Mouse (Mus musculus) CH12.LX (cell line): Measurements from ENCODE around the gene Ncoa5. TPM values are rescaled to one million over a fixed set of nuclear protein-coding genes. Genes with fewer than 3 reads are reported as not detected.

Experiments used
- DNase-seq: peaks from one replicate; pipeline ENCODE4 v3.0.0-alpha.2; 2013; ENCODE audit errors: extremely low read depth
- H3K27ac ChIP-seq: 2 replicates; pipeline ENCODE4 v1.5.1; 2012; ENCODE audit warnings: low read depth, mild to moderate bottlenecking, control low read depth, moderate library complexity; ENCODE audit not compliant: insufficient read depth
- H3K27me3 ChIP-seq: replicated peaks from 2 replicates; pipeline ENCODE3; 2012; ENCODE audit warnings: inconsistent platforms
- H3K36me3 ChIP-seq, 2 experiments: replicated peaks in 1 of 2; 2 replicates each; pipeline versions ENCODE3 to v1.6.1; 2012; ENCODE audit warnings: inconsistent platforms in 1 of 2, low read length in 1 of 2, mild to moderate bottlenecking in 1 of 2, mixed read lengths in 1 of 2, moderate library complexity in 1 of 2; ENCODE audit not compliant: control insufficient read depth in 1 of 2, insufficient read depth in 1 of 2
- H3K4me1 ChIP-seq, 2 experiments: 2 replicates each; pipeline ENCODE4 v1.6.1; 2012; ENCODE audit warnings: inconsistent platforms in 1 of 2, moderate library complexity in 1 of 2; ENCODE audit not compliant: insufficient read depth in 2 of 2, control insufficient read depth in 1 of 2
- H3K4me2 ChIP-seq: 2 replicates; pipeline ENCODE4 v1.6.1; 2012; ENCODE audit warnings: low read depth, mild to moderate bottlenecking, control low read depth; ENCODE audit not compliant: poor library complexity, insufficient read depth, severe bottlenecking
- H3K4me3 ChIP-seq, 3 experiments: fragments of 150-350 bp in 1 of 3; sonication (generic) in 1 of 3; replicated peaks in 1 of 3; 2 replicates each; pipeline versions ENCODE3 to v1.5.1; 2011 to 2012; ENCODE audit warnings: low read depth in 2 of 3, low read length in 2 of 3, mild to moderate bottlenecking in 2 of 3, moderate library complexity in 2 of 3, control low read depth in 1 of 3, improper control_type of control experiment in 1 of 3, inconsistent platforms in 1 of 3, mixed read lengths in 1 of 3; ENCODE audit not compliant: poor library complexity in 1 of 3
- H3K79me2 ChIP-seq: replicated peaks from 2 replicates; pipeline ENCODE4 v1.6.1; 2012; ENCODE audit warnings: mild to moderate bottlenecking, moderate library complexity; ENCODE audit not compliant: control insufficient read depth, poor library complexity, insufficient read depth, severe bottlenecking; ENCODE audit errors: extremely low read depth
- H3K9ac ChIP-seq: 2 replicates; pipeline ENCODE4 v1.6.1; 2012; ENCODE audit warnings: low read depth, mild to moderate bottlenecking, control low read depth, moderate library complexity; ENCODE audit not compliant: insufficient read depth
- H3K9me3 ChIP-seq: replicated peaks from 2 replicates; pipeline ENCODE3; 2012; ENCODE audit warnings: low read length, inconsistent platforms, mixed read lengths
- CHD1 ChIP-seq: IDR thresholded peaks from 2 replicates; pipeline ENCODE4 v1.6.1; 2012; ENCODE audit warnings: low read depth, low read length, improper control_type of control experiment, inconsistent platforms
- CTCF ChIP-seq, 2 experiments: IDR thresholded peaks in 1 of 2; conservative IDR thresholded peaks in 1 of 2; 2 replicates each; pipeline ENCODE4 v1.5.1; 2011 to 2012; ENCODE audit warnings: low read depth in 2 of 2, low read length in 2 of 2, improper control_type of control experiment in 1 of 2, inconsistent platforms in 1 of 2, mild to moderate bottlenecking in 1 of 2, moderate library complexity in 1 of 2
- EP300 ChIP-seq: IDR thresholded peaks from 2 replicates; pipeline ENCODE4 v1.6.1; 2011; ENCODE audit warnings: low read length, improper control_type of control experiment
- GABPA ChIP-seq: IDR thresholded peaks from 2 replicates; pipeline ENCODE4 v1.6.1; 2012; ENCODE audit warnings: low read depth, low read length, improper control_type of control experiment, inconsistent platforms; ENCODE audit not compliant: insufficient replicate concordance
- JUND ChIP-seq: conservative IDR thresholded peaks from 2 replicates; pipeline ENCODE4 v1.6.1; 2011; ENCODE audit warnings: low read depth, low read length, improper control_type of control experiment
- MAX ChIP-seq: IDR thresholded peaks from 2 replicates; pipeline ENCODE4 v1.6.1; 2011; ENCODE audit warnings: low read length, improper control_type of control experiment
- MXI1 ChIP-seq: IDR thresholded peaks from 2 replicates; pipeline ENCODE4 v1.6.1; 2011; ENCODE audit warnings: mild to moderate bottlenecking, low read depth, low read length, improper control_type of control experiment
- PAX5 ChIP-seq: IDR thresholded peaks from 2 replicates; pipeline ENCODE4 v1.6.1; 2012; ENCODE audit warnings: low read length, inconsistent platforms, mixed read lengths
- RAD21 ChIP-seq: IDR thresholded peaks from 2 replicates; pipeline ENCODE4 v1.6.1; 2011; ENCODE audit warnings: low read depth, mild to moderate bottlenecking, low read length, improper control_type of control experiment, moderate library complexity
- SIN3A ChIP-seq: IDR thresholded peaks from 2 replicates; pipeline ENCODE4 v1.6.1; 2012; ENCODE audit warnings: low read length, improper control_type of control experiment, inconsistent platforms
- SMC3 ChIP-seq: IDR thresholded peaks from 2 replicates; pipeline ENCODE4 v1.6.1; 2011; ENCODE audit warnings: low read depth, low read length, improper control_type of control experiment
- USF2 ChIP-seq: conservative IDR thresholded peaks from 2 replicates; pipeline ENCODE4 v1.6.1; 2011; ENCODE audit warnings: low read depth, low read length, improper control_type of control experiment
- ZC3H11A ChIP-seq: IDR thresholded peaks from 2 replicates; pipeline ENCODE4 v1.6.1; 2012; ENCODE audit warnings: low read depth, mild to moderate bottlenecking, inconsistent platforms, low read length, improper control_type of control experiment
- ZNF384 ChIP-seq: IDR thresholded peaks from 2 replicates; pipeline ENCODE4 v1.6.1; 2012; ENCODE audit warnings: low read depth, low read length, improper control_type of control experiment, inconsistent platforms
- dilution Hi-C: fragments of 300-500 bp; cut with MboI; formaldehyde crosslinking; loops from 2 replicates; pipeline ENCODE4 v1.14.3; 2020; ENCODE audit warnings: low sequenced_read_pairs; ENCODE audit not compliant: extremely low pct_unique_long_range_greater_than_20kb, extremely low pct_ligation_motif_present
- in situ Hi-C: fragments of 300-500 bp; cut with MboI; formaldehyde crosslinking; loops from 3 replicates; pipeline ENCODE4 v1.14.3; 2019; ENCODE audit warnings: low sequenced_read_pairs, low pct_ligation_motif_present, low pct_unique_long_range_greater_than_20kb, mixed read lengths
- polyA plus RNA-seq: library from polyadenylated mRNA; unstranded; fragments of >175 nt; gene quantifications from 2 replicates; pipeline ENCODE4 v1.2.1, GENCODE M21; 2012; ENCODE audit warnings: low read depth; ENCODE audit not compliant: insufficient read length
- total RNA-seq, 2 experiments: library from RNA; depleted of rRNA; stranded (reverse); fragments of 300-350 nt in 1 of 2; fragments of >200 nt in 1 of 2; gene quantifications; 2 replicates each; pipeline ENCODE4 v1.2.3; 2012 to 2014

Ncoa5 gene
- total and polyA plus RNA-seq, 3 experiments = 18.6 to 46.4 (median 20.1) TPM

DNA sequence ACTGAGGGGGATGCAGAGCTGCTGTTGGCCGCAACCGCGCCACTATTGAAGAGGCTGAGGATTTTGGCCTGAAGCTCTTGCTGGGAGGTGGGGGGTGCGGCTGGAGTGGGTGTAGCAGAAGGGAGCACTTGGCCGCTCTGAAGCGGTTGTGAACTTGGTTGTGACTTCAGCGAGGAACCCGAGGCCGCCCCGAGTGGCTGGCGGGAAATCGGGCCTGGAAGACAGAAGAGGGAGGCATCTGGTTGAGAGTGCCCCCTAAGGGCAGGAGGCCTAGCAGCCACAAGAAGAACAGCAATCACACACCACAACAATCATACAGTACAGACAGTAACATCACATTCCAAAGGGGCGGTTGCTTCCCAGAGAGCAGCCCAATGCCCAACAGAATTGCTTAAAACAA lies 32.7 kb downstream of the Ncoa5 start:
- in situ Hi-C loops (no loop called here), dilution Hi-C loops (no loop called here)
- Histone ChIP-seq H3K27me3 (no peaks in the 10 kb centered on the region), H3K9ac (no peak overlapping the region), H3K27ac (no peak overlapping the region), H3K9me3 (no peaks in the 10 kb centered on the region), H3K4me3 (no peak overlapping the region), H3K4me2 (no peak overlapping the region), H3K36me3 (peaks cover 65 to 99% of the 10 kb centered on the region in 2 experiments), H3K79me2 (no peaks in the 10 kb centered on the region), H3K4me1 (no peaks in the 10 kb centered on the region)
- no peak for DNase-seq
- TF ChIP-seq CTCF (conservative IDR thresholded peaks at IDR 0.05 in 1 of 2, IDR thresholded peaks at IDR 0.05 in 1 of 2; ENCODE audit: low read depth in 2 of 2, low read length in 2 of 2) (0 out of 4 replicates have a peak, but pooled peaks of 1 of the 2 experiments have one; percentile 2), JUND (no peak)

- H3K4me1 ChIP-seq = no peaks in the 10 kb centered on the region
- no peak overlapping the region for H3K27ac ChIP-seq
- TF ChIP-seq CHD1 = no peak
- TF ChIP-seq CTCF (conservative IDR thresholded peaks at IDR 0.05 in 1 of 2, IDR thresholded peaks at IDR 0.05 in 1 of 2; ENCODE audit: low read depth in 2 of 2, low read length in 2 of 2) = no peak
- TF ChIP-seq USF2 = no peak
- TF ChIP-seq SMC3 = no peak
- TF ChIP-seq GABPA = no peak
- no peak for TF ChIP-seq MXI1
- TF ChIP-seq RAD21 = no peak
- TF ChIP-seq EP300 = no peak
- no peak for TF ChIP-seq PAX5
- TF ChIP-seq MAX = no peak
- TF ChIP-seq SIN3A = no peak
- TF ChIP-seq ZNF384 = no peak
- no peak for TF ChIP-seq ZC3H11A
- TF ChIP-seq, all 38 proteins: peak for 0
- DNase-seq = no peak
- Histone ChIP-seq H3K9me3 (no peaks in the 10 kb centered on the region), H3K36me3 (peaks cover 36 to 80% of the 10 kb centered on the region in 2 experiments), H3K27me3 (no peaks in the 10 kb centered on the region), H3K4me3 (no peak overlapping the region), H3K4me2 (no peak overlapping the region), H3K79me2 (no peaks in the 10 kb centered on the region), H3K9ac (no peak overlapping the region)
- in situ Hi-C loops (no loop called here), dilution Hi-C loops (no loop called here)
Measured at GRCm38 (mm10) chr2:164997721-164998428, 36.8 kb downstream of the Ncoa5 start.
